Mouse (Mus musculus) heart, adult 2 months (tissue): ENCODE measurements around the gene Nrf1.

Experiments used
- CTCF ChIP-seq: fragments of 200-600 bp; IDR thresholded peaks from 2 replicates; pipeline ENCODE4 v1.8.1; 2022; ENCODE audit warnings: antibody characterized with exemption, mild to moderate bottlenecking, moderate library complexity
- EP300 ChIP-seq: fragments of 200-500 bp; IDR thresholded peaks from 2 replicates; pipeline ENCODE4 v1.6.1; 2011; ENCODE audit warnings: low read depth, low read length, control low read depth; ENCODE audit not compliant: insufficient read depth

DNA sequence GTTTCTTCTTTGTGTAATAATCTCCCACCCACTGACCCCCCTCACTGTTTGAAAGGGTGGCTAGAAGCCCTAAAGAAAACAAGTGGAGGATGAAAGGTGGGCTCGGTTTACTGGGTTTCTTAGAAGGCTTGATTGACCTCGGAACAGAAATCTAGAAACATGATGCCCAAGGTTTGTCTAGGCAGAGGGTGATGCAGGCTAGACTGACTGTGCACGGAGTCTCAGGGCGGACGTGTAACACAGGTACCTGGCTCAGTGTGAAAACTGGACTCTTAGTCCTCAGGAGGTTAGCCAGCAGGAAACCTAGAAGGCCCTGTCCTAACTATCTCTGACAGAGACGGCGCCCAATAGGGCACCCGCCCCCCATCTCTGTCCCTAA lies 124.6 kb downstream of the Nrf1 start:
- TF ChIP-seq EP300 = no peak
- no peak for TF ChIP-seq CTCF
